Mouse (Mus musculus) cerebellum, adult (tissue): ENCODE measurements around the gene Dpf3.

Experiments used
- ATAC-seq: cut with Nextera tagmentation; 2 replicates; pipeline ENCODE4 v1.9.2; 2017; ENCODE audit warnings: mild to moderate bottlenecking, moderate library complexity, mixed read lengths; ENCODE audit not compliant: insufficient number of reproducible peaks, low FRiP score, low TSS enrichment

The Dpf3 gene

DNA sequence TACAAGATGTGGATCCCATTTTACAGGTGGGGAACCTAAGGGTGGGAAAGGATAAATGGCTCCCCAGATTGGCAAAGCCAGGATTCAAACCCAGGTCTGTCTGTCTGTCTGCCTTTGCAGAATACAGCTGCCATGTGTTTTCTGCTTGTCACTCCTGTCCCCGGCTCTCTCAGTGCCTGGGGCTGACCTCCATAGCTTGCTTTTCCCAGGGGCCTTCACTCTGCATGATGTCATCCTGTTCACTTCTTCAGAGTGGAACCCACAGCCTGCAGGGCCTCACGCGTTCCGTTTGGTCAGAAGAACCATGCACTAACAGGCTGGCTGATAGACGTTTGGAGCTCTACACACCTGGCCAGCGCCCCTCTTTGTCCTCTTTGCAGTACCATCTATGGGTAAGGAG, 184.3 kb downstream of the Dpf3 start:
- ATAC-seq = no peak

DNA sequence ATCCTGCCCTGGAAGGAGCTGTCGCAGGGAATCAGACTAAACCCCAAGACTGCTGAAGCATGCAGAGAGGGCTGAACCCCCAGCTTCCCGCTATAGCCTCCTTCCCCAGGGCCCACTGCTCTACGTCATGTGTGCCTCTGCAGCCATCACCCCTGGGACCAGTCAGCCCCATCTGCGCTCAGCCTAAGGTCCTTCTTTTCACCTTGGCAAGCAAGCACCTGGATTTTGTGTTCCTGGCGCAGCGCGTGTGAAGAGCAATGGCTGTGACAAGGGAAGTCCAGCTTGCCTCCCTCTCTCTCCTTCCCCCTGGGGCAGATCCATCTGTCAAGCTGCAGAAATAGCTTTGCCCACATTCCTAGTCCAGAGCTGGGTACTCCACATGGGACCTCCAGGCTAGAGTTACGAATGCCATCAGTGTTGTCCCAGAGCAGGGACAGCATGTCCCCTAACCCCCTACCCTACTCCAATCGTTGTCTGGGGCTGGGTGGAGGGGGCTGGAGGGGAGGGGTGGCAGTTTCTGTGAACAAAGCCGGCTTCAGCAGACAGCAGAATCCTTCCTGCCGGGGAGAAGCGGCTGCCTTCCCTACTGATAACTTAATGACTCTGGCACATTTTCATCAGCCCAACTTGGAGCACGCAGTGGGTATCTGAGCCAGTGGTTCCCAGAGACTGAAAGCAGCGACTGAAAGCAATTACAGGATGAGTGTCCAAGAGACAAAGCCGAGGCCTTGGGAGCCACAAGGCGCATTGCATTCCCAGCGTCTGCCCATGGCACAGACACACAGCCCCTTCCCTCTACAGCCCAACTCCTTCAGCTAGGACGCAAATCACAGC, 185.0 kb downstream of the Dpf3 start:
- ATAC-seq = peak; percentile 81

GRCm38 (mm10) chr12:83301616-83302319, 185.7 kb downstream of the Dpf3 start:
- no peak for ATAC-seq

DNA sequence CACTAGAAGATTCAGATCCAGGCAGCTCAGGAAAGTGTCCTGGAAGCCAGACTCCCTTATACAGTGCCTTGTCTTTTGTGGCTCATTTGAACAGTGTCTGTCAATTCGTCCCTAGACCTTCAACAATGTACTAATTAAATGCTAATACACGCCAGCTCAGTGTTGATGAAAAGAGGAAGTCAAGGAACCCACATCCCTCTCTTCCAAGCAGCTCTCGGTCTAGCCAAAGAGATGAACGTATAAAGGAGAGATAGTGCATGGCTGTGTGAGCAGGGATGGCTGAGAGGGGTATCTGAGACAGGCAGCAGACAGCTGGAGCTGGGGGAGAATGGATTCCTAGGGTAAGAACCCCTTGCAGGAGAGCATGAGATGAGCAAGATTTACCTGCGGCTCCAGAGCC, 189.2 kb downstream of the Dpf3 start:
- no peak for ATAC-seq

DNA sequence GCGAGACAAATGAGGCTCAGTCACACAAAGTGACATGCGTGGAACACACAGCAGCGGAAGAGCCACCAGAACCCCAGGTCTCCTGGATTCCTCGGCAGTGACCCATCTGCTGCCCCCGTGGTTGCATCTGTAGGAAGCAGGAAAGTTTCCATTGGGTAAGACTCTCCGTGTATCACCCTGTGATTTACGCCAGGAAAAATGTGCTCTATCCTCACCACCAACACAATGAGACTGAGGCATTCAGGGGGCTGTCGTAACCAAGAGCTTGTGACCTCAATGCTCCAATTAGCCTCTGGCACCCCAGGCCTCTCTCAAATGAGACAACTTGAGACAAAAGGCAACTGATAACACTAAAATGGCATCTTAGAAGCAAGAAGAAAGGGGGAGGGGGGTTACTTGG, 192.5 kb downstream of the Dpf3 start:
- ATAC-seq = no peak

GRCm38 (mm10) chr12:83291915-83292314, 195.6 kb downstream of the Dpf3 start:
- ATAC-seq = no peak

GRCm38 (mm10) chr12:83286496-83287492, 200.7 kb downstream of the Dpf3 start:
- no peak for ATAC-seq

DNA sequence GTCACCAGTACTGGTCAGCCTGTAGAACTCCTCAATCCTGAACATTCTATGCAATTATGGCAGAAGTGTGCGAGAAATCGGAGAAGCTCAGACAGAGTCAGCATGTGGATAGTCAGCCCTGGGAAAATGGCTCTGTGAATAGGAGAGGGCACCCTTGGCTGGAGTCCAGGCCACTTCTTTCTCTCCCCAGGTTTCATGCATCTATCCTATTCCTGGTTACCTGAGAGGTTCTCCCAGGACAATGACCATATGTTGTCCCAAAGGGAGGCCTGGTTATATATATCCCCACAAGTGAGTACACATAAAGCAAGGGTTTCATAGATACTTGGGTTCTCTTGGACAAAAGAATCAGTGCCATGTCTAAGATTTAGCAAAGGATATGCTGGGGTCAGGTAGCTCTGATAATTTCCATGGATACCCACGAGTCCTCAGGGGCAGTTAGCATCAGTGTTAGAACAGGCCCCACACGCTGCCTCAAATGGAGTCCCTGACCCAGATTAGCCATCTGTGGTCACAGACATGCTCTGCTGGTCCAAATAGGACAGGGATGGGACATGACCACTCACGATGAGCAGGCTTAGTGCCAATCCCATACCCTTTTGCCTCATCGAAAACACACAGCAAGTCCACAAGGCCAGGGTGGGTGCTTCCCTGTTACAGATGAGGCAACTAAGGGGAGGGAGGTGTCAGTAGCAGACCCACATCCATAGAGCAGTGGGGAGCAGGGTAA, 203.8 kb downstream of the Dpf3 start:
- ATAC-seq = peak; percentile 80; the same call in 1 of the 2 replicates

GRCm38 (mm10) chr12:83277537-83278441, 209.7 kb downstream of the Dpf3 start:
- peak; percentile 67 for ATAC-seq

DNA sequence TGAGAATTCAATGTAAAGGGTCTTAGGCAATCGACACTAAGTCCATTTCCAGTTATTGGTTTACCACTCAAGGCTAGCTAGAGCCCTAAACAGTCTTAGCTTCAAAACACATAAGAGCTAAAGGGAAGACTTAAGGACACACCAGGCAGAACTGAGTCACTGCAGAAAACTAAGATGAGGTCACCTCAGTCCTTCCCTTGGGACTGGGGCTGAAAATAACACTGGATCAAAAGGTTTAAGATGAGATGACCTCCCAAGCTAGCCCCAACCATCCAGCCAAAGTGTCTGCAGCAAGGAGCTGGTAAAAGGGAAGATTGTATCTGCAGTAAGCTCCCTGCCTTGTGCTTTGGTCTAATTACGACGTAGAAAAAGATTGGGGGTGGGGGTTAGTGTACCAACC, 216.3 kb downstream of the Dpf3 start:
- no peak for ATAC-seq

DNA sequence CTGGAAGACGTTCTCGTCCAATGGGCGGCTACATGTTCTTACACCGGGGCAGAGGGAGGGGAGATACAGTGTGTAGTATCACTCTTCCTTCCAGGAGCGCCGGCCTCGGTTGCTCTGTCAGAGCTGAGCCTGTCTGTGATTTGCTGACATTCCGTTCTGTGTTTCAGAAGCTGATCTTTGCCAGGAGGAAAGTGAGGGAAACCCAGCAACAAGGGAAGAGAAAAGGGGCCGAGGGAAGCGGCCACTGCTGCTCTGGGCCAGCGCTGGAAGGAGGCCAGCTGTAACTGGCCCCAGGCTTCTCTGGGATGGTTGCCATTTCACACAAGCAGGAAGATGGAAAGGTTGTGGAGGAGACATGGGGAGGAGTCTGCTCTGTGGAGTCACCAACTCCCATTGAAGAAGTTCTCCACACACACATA, 219.0 kb downstream of the Dpf3 start:
- ATAC-seq = peak; percentile 76

- ATAC-seq = no peak
Observed at GRCm38 (mm10) chr12:83260540-83260939, 227.0 kb downstream of the Dpf3 start.

GRCm38 (mm10) chr12:83254399-83254798, 233.1 kb downstream of the Dpf3 start:
- ATAC-seq = no peak

- peak; percentile 34; the same call in 1 of the 2 replicates for ATAC-seq
Observed at GRCm38 (mm10) chr12:83249066-83249465, 238.4 kb downstream of the Dpf3 start.

DNA sequence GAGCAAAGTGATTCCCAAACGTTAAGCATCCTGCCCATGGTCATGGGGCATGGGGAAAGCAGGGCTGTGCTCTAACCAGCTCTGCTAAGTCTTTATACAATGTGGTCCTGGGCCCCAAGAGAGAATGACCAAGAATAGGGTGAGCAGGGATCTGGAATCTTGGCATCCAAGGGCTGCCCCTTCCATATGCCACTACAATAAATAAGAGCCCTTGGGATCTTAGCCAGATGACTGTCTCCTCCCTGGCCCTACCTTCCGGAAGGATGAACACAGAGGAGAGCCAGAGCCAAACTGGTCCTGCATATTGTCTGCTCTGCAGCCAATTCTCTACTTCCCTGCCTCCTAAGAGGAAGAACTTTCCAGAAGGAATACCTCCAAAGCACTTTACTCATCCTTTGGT, 238.9 kb downstream of the Dpf3 start:
- peak; percentile 86 for ATAC-seq

- no peak for ATAC-seq
Observed at GRCm38 (mm10) chr12:83247669-83248068, 239.8 kb downstream of the Dpf3 start.

GRCm38 (mm10) chr12:83241022-83241421, 246.5 kb downstream of the Dpf3 start:
- 0 out of 2 replicates have a peak, but pooled peaks have one; percentile 40 for ATAC-seq

- no peak for ATAC-seq
Observed at GRCm38 (mm10) chr12:83240571-83240970, 246.9 kb downstream of the Dpf3 start.

GRCm38 (mm10) chr12:83235781-83236180, 251.7 kb downstream of the Dpf3 start:
- no peak for ATAC-seq
